Mouse (Mus musculus) forebrain, postnatal 0 days (tissue): Measurements from ENCODE around the gene Slco4c1. TPM values are rescaled to one million over a fixed set of nuclear protein-coding genes. Genes with fewer than 3 reads are reported as not detected.

Experiments used
- ATAC-seq: fragments of 200-750 bp; cut with Nextera tagmentation; 2 replicates; pipeline ENCODE4 v1.8.0; 2017; ENCODE audit warnings: mild to moderate bottlenecking, moderate library complexity
- DNase-seq: peaks from one replicate; pipeline ENCODE4 v3.0.0-alpha.2; 2015
- H3K27ac ChIP-seq: fragments of 300-500 bp; sonication (generic); 2 replicates; pipeline ENCODE4 v1.5.1; 2014; ENCODE audit warnings: low read depth, mild to moderate bottlenecking, antibody characterized with exemption, low read length, moderate library complexity, mixed read lengths
- H3K27me3 ChIP-seq: fragments of 300-500 bp; sonication (generic); 2 replicates; pipeline ENCODE4 v1.6.1; 2014; ENCODE audit warnings: mild to moderate bottlenecking, low read length, mixed read lengths; ENCODE audit not compliant: insufficient read depth
- H3K36me3 ChIP-seq: fragments of 300-500 bp; sonication (generic); 2 replicates; pipeline ENCODE4 v1.6.1; 2014; ENCODE audit warnings: mild to moderate bottlenecking, moderate library complexity; ENCODE audit not compliant: insufficient read depth
- H3K4me1 ChIP-seq: fragments of 300-500 bp; sonication (generic); 2 replicates; pipeline ENCODE4 v1.6.1; 2014; ENCODE audit warnings: antibody characterized with exemption; ENCODE audit not compliant: insufficient read depth
- H3K4me2 ChIP-seq: fragments of 300-500 bp; sonication (generic); 2 replicates; pipeline ENCODE4 v1.6.1; 2014; ENCODE audit warnings: low read depth, mild to moderate bottlenecking, moderate library complexity
- H3K4me3 ChIP-seq: fragments of 300-500 bp; sonication (generic); 2 replicates; pipeline ENCODE4 v1.5.1; 2014; ENCODE audit warnings: low read depth, low read length, mixed read lengths
- H3K9ac ChIP-seq: fragments of 300-500 bp; sonication (generic); 2 replicates; pipeline ENCODE4 v1.6.1; 2014; ENCODE audit warnings: mild to moderate bottlenecking
- H3K9me3 ChIP-seq: fragments of 300-500 bp; sonication (generic); 2 replicates; pipeline ENCODE4 v1.6.1; 2016; ENCODE audit warnings: low read length
- CTCF ChIP-seq: sonication (generic); IDR thresholded peaks from 2 replicates; pipeline ENCODE4 v1.5.1; 2016; ENCODE audit warnings: antibody characterized with exemption, control low read depth, low read depth
- WGBS: fragments of 180-500 bp; shearing (Covaris S2); extraction: QIAGEN DNeasy Blood & Tissue Kit; methylation state at CpG from one replicate; pipeline ENCODE4 v1.1.7; 2014; 5-methylcytosine and 5-hydroxymethylcytosine counted together
- polyA plus RNA-seq: library from polyadenylated mRNA; unstranded; fragments of >200 nt; fragmentation: Nextera tagmentation; extraction: Ambion mirVana; gene quantifications from 2 replicates; pipeline ENCODE4 v1.2.1, GENCODE M21; 2015
- total RNA-seq: library from RNA; depleted of rRNA; stranded (reverse); fragments of >200 nt; gene quantifications from 2 replicates; pipeline ENCODE4 v1.2.3, GENCODE M21; 2014

Slco4c1 gene
- total and polyA plus RNA-seq, 2 experiments from 2014 or later, result 0.62 to 1.5 TPM

GRCm38 (mm10) chr1:96774174-96774573 lies 97.8 kb downstream of the Slco4c1 start:
- Histone ChIP-seq H3K36me3 (no peaks in the 10 kb centered on the region), H3K27me3 (no peaks in the 10 kb centered on the region), H3K4me3 (no peak overlapping the region), H3K4me1 (no peaks in the 10 kb centered on the region), H3K9me3 (no peaks in the 10 kb centered on the region), H3K4me2 (no peak overlapping the region), H3K27ac (no peak overlapping the region), H3K9ac (no peak overlapping the region)
- DNase-seq (no peak), ATAC-seq (peak; percentile 60; the same call in 1 of the 2 replicates)
- TF ChIP-seq CTCF, result no peak
- 88% methylated on average over 4 of the region's 4 CpGs for WGBS

DNA sequence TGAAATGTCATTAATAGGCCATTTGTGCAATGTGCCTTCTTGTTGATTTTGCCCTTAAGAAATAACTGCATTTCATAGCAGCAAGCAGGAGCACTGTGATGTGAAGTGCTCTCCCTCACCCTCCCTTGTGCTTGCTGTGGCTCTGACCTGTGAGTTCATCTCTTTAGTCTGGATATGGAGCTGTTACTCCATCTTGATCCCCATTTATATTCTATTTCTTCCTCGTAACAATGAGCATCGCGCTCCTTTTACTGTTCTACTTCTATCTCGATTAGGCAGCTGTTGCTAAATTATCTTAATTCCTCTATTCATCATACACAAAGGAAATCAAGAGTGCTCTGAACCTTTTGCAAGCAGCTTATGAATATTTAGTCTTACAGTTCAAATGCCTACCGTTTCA lies 98.3 kb downstream of the Slco4c1 start:
- H3K4me2 ChIP-seq, result no peak overlapping the region
- H3K27me3 ChIP-seq, result no peaks in the 10 kb centered on the region
- TF ChIP-seq CTCF, result no peak
- no peaks in the 10 kb centered on the region for H3K4me1 ChIP-seq
- 40% methylated on average over 5 of the region's 5 CpGs for WGBS
- H3K27ac ChIP-seq, result no peak overlapping the region
- H3K4me3 ChIP-seq, result no peak overlapping the region
- no peaks in the 10 kb centered on the region for H3K36me3 ChIP-seq
- ATAC-seq (peak; percentile 91; the same call in 1 of the 2 replicates), DNase-seq (peak; percentile 18)
- no peaks in the 10 kb centered on the region for H3K9me3 ChIP-seq
- no peak overlapping the region for H3K9ac ChIP-seq

DNA sequence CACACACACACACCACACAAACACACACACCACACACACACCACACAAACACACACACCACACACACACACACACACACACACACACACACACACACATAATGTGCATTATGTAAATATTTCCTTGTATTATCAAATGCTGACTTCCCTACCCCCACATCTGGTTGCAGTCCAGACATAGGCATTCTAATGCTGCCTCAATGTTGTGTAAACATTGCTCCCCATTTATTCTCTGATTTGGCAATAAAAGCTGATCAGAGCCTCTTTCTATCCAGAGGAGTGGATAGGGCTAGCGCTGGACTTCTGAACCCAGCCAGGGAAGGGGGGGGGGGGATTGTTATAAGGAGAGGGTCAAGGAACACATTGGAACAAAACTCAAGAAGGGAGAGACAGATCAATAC lies 101.7 kb downstream of the Slco4c1 start:
- Histone ChIP-seq H3K9me3 (no peaks in the 10 kb centered on the region), H3K36me3 (no peaks in the 10 kb centered on the region), H3K27ac (no peak overlapping the region), H3K4me1 (no peaks in the 10 kb centered on the region), H3K9ac (no peak overlapping the region), H3K4me3 (no peak overlapping the region), H3K4me2 (no peak overlapping the region), H3K27me3 (no peaks in the 10 kb centered on the region)
- no peak for TF ChIP-seq CTCF
- WGBS, result 91% methylated on average over 1 of the region's 1 CpGs
- DNase-seq (no peak), ATAC-seq (no peak)

GRCm38 (mm10) chr1:96768264-96768663 lies 103.7 kb downstream of the Slco4c1 start:
- Histone ChIP-seq H3K9ac (no peak overlapping the region), H3K4me1 (no peaks in the 10 kb centered on the region), H3K9me3 (no peaks in the 10 kb centered on the region), H3K4me2 (no peak overlapping the region), H3K4me3 (no peak overlapping the region), H3K27me3 (no peaks in the 10 kb centered on the region), H3K36me3 (no peaks in the 10 kb centered on the region), H3K27ac (no peak overlapping the region)
- DNase-seq (peak; percentile 70), ATAC-seq (peak; percentile 70)
- 13% methylated on average over 4 of the region's 4 CpGs for WGBS
- peak; percentile 60 for TF ChIP-seq CTCF

DNA sequence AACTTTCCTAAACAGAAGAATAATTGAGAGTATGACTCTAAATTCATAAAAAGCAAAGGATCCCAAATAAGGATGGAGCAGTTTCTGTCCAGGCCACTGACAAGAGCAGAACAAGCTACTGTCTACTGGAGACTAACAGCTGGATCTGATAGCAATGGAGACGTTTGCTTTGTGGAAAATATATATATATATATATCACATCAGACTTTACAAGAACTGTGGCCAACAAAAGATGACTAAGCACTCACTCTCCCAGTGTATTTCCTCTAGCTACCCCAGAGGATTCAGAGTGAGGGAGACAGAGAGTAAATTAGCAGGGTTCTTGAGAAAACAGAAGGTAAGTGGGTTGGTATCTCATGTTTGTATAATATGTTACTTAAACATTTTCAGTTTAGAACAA lies 105.4 kb downstream of the Slco4c1 start:
- H3K9ac ChIP-seq, result no peak overlapping the region
- no peak for TF ChIP-seq CTCF
- 51% methylated on average over 1 of the region's 1 CpGs for WGBS

More for the DNA sequence above, 105.4 kb downstream of the Slco4c1 start:
- no peak for DNase-seq
- no peaks in the 10 kb centered on the region for H3K9me3 ChIP-seq
- H3K4me2 ChIP-seq, result no peak overlapping the region
- H3K27me3 ChIP-seq, result no peaks in the 10 kb centered on the region
- no peak overlapping the region for H3K27ac ChIP-seq
- H3K36me3 ChIP-seq, result no peaks in the 10 kb centered on the region
- no peak overlapping the region for H3K4me3 ChIP-seq
- ATAC-seq, result no peak
- H3K4me1 ChIP-seq, result no peaks in the 10 kb centered on the region
